Mouse (Mus musculus) forelimb bud, embryonic 11.5 days (tissue): ENCODE results near the gene Lmo3.
A peak's percentile ranks its signal among the peaks of the same experiment; 100 is the strongest.

ENCODE experiments used
- DNase-seq: peaks from one replicate; pipeline ENCODE4 v3.0.0-alpha.2; 2012; ENCODE audit warnings: low read depth, low spot score

The Lmo3 gene

GRCm38 (mm10) chr6:138422671-138423321 lies 159.0 kb downstream of the Lmo3 start:
- DNase-seq: no peak

GRCm38 (mm10) chr6:138421931-138422531 lies 159.7 kb downstream of the Lmo3 start:
- no peak for DNase-seq

GRCm38 (mm10) chr6:138421191-138421613 lies 160.6 kb downstream of the Lmo3 start:
- peak; percentile 61 for DNase-seq

- no peak for DNase-seq
These were observed 161.3 kb downstream of the Lmo3 start for GRCm38 (mm10) chr6:138420536-138420891.

- no peak for DNase-seq
These were observed 161.8 kb downstream of the Lmo3 start for GRCm38 (mm10) chr6:138419871-138420535.

GRCm38 (mm10) chr6:138412075-138412474 lies 169.7 kb downstream of the Lmo3 start:
- DNase-seq: no peak

- no peak for DNase-seq
These were observed 179.7 kb downstream of the Lmo3 start for GRCm38 (mm10) chr6:138402031-138402430.

GRCm38 (mm10) chr6:138398836-138399235 lies 182.9 kb downstream of the Lmo3 start:
- DNase-seq: no peak

- DNase-seq: no peak
These were observed 190.7 kb downstream of the Lmo3 start for GRCm38 (mm10) chr6:138391085-138391484.

- no peak for DNase-seq
These were observed 193.4 kb downstream of the Lmo3 start for GRCm38 (mm10) chr6:138388168-138388936.

GRCm38 (mm10) chr6:138383208-138383607 lies 198.6 kb downstream of the Lmo3 start:
- DNase-seq: no peak

- no peak for DNase-seq
These were observed 210.6 kb downstream of the Lmo3 start for GRCm38 (mm10) chr6:138371176-138371575.

- DNase-seq: no peak
These were observed 217.7 kb downstream of the Lmo3 start for GRCm38 (mm10) chr6:138364111-138364510.

GRCm38 (mm10) chr6:138350587-138351345 lies 231.0 kb downstream of the Lmo3 start:
- no peak for DNase-seq

- no peak for DNase-seq
These were observed 235.2 kb downstream of the Lmo3 start for GRCm38 (mm10) chr6:138346558-138346957.

- no peak for DNase-seq
These were observed 245.9 kb downstream of the Lmo3 start for GRCm38 (mm10) chr6:138335858-138336257.

GRCm38 (mm10) chr6:138333991-138334390 lies 247.8 kb downstream of the Lmo3 start:
- DNase-seq: no peak

- peak; percentile 1 for DNase-seq
These were observed 255.9 kb downstream of the Lmo3 start for GRCm38 (mm10) chr6:138325744-138326400.

GRCm38 (mm10) chr6:138325145-138325544 lies 256.6 kb downstream of the Lmo3 start:
- DNase-seq: no peak

- DNase-seq: no peak
These were observed 258.4 kb downstream of the Lmo3 start for GRCm38 (mm10) chr6:138323325-138323724.

- no peak for DNase-seq
These were observed 261.5 kb downstream of the Lmo3 start for GRCm38 (mm10) chr6:138320190-138320737.
